Mouse (Mus musculus) layer of hippocampus, adult 18-20 months (tissue): ENCODE measurements at regions not wholly inside any gene's neighbourhood (a gene's known extent, or its start where the extent isn't known, plus 50 kb on each side); places are given as distances from the start of the nearest gene placed in this dataset.

ENCODE experiments used
- DNase-seq, 2 experiments: peaks; one replicate each; pipeline ENCODE4 v3.0.0; 2022; ENCODE audit warnings: low spot score in 2 of 2

DNA sequence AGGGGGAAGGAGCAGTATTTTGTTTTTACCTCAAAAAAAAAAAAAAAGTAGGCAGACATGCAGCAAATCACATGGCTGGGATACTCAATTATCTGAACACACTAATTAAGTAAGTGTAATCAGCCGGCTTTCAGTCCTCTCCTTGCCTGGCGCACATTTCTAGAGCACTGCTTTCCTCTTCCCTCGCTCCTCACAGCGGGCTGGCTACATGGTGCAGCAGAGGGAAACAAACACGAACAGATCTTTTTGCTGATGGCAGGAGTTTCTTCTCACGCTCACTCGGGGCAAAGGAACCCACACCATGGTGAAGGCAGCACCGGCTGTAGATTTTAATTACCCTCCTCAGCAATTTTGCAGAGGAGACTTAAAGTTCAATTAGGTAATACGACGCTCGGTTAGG, 169.7 kb upstream of the Azi2 start:
- peak in 1 of 2 experiments; percentile 7 for DNase-seq

DNA sequence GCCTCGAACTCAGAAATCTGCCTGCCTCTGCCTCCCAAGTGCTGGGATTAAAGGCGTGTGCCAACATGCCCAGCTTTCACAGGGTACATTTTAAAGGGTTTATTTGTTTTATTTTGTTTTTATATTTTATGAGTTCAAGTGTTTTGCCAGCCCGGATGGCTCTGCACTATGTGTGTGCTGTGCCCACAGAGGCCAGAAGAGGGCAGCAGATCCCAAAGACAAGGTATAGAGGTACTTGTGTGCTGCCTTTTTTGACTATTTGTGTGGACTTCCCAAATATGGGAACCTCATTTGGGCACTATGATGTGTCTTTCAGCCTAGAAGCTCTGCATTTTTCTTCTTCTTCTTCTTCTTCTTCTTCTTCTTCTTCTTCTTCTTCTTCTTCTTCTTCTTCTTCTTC, 176.4 kb upstream of the Azi2 start:
- DNase-seq = no peak

GRCm38 (mm10) chr9:117863318-117863717, 177.0 kb upstream of the Azi2 start:
- DNase-seq = no peak

DNA sequence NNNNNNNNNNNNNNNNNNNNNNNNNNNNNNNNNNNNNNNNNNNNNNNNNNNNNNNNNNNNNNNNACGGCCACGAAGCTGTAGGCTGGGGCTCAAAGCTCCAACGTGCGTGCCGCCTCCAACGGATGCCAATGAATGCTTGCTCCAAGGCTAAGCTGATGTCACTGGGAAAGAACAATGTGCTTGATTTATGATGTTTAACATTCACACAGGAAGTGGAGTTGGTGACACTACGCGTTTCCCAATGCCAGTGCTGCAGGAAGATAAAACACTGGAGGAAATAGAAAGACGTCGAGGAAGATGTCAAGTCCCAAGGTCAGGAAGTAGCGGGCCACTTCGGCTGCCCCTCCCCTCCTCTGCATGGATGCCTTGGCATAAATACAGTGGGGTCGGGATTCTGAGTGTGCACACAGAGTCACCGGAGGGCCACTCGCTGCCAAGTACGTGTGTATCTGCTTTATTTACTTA, 180.7 kb upstream of the Azi2 start:
- no peak for DNase-seq

GRCm38 (mm10) chr9:117843531-117843930, 196.8 kb upstream of the Azi2 start:
- no peak for DNase-seq

GRCm38 (mm10) chr9:117836696-117837380, 203.5 kb upstream of the Azi2 start:
- DNase-seq = no peak

DNA sequence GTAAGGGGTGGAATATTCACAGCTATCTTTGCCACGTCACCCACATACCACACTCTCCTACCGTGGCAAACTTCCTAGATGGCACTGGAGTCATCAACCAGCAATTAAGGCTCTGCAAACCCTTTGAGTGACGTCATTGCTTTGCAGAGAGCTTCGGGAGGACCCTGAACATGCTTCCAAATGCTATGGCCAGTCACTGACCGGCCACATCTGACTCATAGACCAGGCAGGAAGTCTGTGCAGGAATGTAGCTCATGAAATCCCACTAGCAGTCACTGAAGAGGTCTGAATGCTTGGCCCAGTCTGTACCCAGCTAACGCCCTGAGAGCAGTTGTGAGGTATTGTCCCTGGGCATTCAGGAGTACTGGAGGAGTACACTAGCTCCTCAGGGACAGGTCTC, 203.9 kb upstream of the Rbms3 start:
- no peak for DNase-seq

GRCm38 (mm10) chr9:117814661-117815060, 184.9 kb upstream of the Rbms3 start:
- no peak for DNase-seq

DNA sequence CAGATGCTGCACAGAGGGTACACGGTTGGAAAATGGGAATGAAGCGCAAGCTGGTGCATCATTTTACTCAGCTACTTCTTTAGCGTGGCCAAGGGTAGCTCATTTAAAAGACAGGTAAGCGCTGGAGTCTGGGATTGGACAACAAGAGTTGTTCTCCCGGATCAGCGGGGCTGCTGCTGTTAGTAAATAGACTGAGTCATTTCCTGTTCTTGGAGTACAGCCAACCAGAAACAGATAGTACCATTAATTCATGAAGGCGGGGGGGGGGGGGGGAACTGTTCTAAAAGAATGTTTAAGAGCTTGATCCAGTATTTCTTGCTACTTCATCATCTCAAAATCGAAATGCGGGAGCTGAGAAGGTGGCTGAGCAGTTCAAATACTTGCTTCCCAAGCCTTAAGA, 183.5 kb upstream of the Rbms3 start:
- DNase-seq = no peak

DNA sequence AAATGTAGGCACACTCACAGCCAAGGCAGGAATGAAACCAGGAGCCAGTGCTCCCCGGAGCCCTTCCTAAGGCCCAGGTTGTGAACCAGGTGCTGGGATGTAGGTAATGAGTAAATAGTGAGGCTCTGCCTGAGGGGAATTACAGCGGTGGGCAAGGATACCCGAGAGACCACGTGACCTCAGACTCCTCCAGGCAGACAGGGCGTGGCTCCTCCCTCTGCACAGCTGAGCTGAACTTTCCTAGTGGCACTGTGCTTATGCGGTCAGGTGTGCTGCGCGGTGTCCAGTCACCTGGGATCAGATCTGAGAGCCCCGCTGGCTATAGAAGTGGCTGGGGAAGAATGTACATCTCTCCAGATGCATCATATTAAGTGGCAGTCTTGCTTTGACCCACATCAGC, 176.1 kb upstream of the Rbms3 start:
- no peak for DNase-seq

- DNase-seq = no peak
Observed at GRCm38 (mm10) chr9:117784186-117784591, 154.5 kb upstream of the Rbms3 start.

GRCm38 (mm10) chr9:117754651-117755050, 124.9 kb upstream of the Rbms3 start:
- no peak for DNase-seq

GRCm38 (mm10) chr9:117753466-117753865, 123.8 kb upstream of the Rbms3 start:
- no peak for DNase-seq

DNA sequence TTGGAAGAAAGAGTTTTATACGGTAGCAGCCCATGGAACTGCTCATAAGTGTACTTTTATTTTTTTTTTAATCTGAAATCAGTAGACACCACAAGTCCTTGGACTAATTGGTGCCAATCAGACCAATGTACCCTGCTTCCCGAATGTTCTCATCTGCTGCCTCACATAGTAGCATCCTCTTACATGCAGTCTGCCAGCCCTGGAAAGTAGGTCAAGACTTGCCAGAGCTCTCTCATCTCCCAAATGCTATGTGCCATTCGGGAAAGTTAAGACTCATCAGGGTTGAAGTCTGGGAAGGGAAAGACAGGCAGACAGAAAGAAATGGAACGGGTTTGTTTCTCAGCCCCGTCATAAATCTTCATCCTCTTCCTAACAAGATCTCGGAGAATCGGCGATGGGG, 115.2 kb upstream of the Rbms3 start:
- DNase-seq = no peak

DNA sequence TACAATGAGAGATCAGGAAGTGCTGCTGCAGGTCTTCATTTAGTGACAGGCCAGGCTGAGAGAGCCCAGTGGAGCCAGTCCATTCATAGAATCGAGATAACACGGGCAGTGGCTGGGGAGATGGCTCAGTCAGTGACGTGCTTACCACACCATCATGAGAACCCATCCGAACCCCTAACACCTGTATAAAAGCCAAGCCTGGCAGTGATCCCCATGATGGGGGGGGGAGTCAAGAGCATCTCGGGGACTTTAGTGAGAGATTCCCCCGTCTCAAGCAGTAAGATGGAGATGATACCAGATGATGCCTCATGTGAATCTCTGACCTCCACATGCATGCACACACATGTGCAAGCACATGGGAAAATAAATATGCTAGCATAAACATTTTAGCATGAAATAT, 99.7 kb upstream of the Rbms3 start:
- DNase-seq = no peak

- DNase-seq = no peak
Observed at GRCm38 (mm10) chr9:117720161-117720598, 90.5 kb upstream of the Rbms3 start.

GRCm38 (mm10) chr9:117717346-117717745, 87.6 kb upstream of the Rbms3 start:
- no peak for DNase-seq

GRCm38 (mm10) chr9:117716476-117716875, 86.8 kb upstream of the Rbms3 start:
- no peak for DNase-seq

DNA sequence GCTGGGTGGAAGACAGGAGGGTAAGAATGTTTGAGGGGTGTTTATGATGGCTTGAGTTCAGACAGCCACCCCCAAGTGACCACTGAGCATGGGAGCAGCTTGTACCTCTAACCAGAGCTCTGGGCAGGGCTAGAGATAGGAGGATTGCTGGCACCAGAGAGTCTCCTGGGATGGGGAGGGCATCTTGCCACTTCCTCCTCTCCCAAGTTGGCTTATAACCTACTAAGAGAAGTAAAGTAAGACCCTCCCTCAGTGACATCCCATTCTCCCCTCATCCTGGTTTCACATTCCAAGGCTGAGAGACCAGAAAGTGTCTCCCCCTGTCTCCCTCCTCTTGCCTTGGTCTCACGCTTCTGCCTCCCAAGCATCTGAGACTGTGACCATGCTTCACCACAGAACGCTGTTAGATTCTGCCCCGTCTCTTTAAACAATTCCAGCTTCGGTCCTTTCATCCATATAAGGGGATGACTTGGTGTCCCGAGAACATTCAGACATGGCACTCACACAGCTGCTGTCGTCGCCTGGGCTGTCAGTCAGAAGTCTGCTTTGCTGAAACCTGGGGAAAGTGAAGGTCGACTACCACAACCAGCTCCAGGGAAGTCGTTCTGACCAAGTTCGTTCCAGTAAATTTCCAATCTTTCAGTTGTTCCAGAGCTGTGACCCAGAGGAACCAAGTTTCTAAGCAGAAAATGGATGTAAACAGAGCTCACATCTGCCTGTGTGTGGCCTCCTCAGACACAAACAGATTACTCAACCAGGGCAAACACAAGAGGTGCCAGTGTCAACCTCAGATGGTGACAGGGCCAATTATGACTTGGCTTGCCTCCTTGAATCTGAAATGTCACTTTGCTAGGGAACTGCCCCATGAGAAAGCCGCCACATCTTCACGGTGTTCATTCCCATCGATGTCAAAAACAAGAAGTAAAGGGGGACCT, 85.3 kb upstream of the Rbms3 start:
- no peak for DNase-seq

- DNase-seq = no peak
Observed at GRCm38 (mm10) chr9:117713121-117713520, 83.4 kb upstream of the Rbms3 start.

- DNase-seq = no peak
Observed at GRCm38 (mm10) chr9:117711793-117712192, 82.1 kb upstream of the Rbms3 start.

DNA sequence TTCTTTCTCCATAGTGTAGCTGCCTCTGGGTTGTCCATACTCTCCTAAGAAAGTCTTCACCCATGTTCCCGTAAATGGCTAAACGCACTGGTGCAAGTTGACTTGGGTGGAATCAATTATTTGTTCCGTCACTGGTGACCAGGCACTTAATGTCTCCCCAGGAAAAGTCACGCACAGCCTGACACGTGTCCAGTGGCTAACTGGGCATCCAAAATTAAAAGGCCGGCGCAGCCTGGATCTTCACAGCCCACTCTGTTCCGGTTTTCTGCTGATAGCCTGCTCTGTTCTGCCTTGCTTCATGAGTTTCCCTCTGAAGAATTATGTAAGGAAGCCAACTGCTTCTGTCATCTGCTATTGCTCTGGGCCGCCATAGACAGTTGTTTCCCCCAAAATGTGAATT, 81.3 kb upstream of the Rbms3 start:
- peak in 1 of 2 experiments; percentile 21 for DNase-seq
